Mouse (Mus musculus) liver, embryonic 13.5 days (tissue): Measurements from ENCODE around the gene Rnf141. TPM values are rescaled to one million over a fixed set of nuclear protein-coding genes. Genes with fewer than 3 reads are reported as not detected.

Source experiments
- ATAC-seq: fragments of 200-750 bp; cut with Nextera tagmentation; 2 replicates; pipeline ENCODE4 v1.8.0; 2017; ENCODE audit warnings: low read depth, mild to moderate bottlenecking, moderate number of reproducible peaks, moderate library complexity
- DNase-seq: peaks from one replicate; pipeline ENCODE4 v3.0.0; 2022
- H3K27ac ChIP-seq: fragments of 300-500 bp; sonication (generic); 2 replicates; pipeline ENCODE4 v1.5.1; 2015; ENCODE audit warnings: moderate library complexity, mild to moderate bottlenecking, inconsistent platforms
- H3K27me3 ChIP-seq: fragments of 300-500 bp; sonication (generic); 2 replicates; pipeline ENCODE4 v1.6.1; 2015; ENCODE audit warnings: mild to moderate bottlenecking, inconsistent platforms
- H3K36me3 ChIP-seq: fragments of 300-500 bp; sonication (generic); 2 replicates; pipeline ENCODE4 v1.6.1; 2015; ENCODE audit warnings: mild to moderate bottlenecking, inconsistent platforms
- H3K4me1 ChIP-seq: fragments of 300-500 bp; sonication (generic); replicated peaks from 2 replicates; pipeline ENCODE4 v1.6.1; 2015; ENCODE audit warnings: inconsistent platforms
- H3K4me2 ChIP-seq: fragments of 300-500 bp; sonication (generic); 2 replicates; pipeline ENCODE4 v1.6.1; 2015; ENCODE audit warnings: inconsistent platforms, mild to moderate bottlenecking, moderate library complexity
- H3K4me3 ChIP-seq: fragments of 300-500 bp; sonication (generic); replicated peaks from 2 replicates; pipeline ENCODE4 v1.5.1; 2015; ENCODE audit warnings: mild to moderate bottlenecking, inconsistent platforms
- H3K9ac ChIP-seq: fragments of 300-500 bp; sonication (generic); 2 replicates; pipeline ENCODE4 v1.6.1; 2015; ENCODE audit warnings: mild to moderate bottlenecking, inconsistent platforms
- H3K9me3 ChIP-seq: fragments of 300-500 bp; sonication (generic); replicated peaks from 2 replicates; pipeline ENCODE4 v1.6.1; 2016; ENCODE audit warnings: inconsistent platforms
- WGBS: fragments of 180-500 bp; shearing (Covaris S2); methylation state at CpG from one replicate; pipeline ENCODE4 v1.1.7; 2015; ENCODE audit not compliant: insufficient replicate concordance; 5-methylcytosine and 5-hydroxymethylcytosine counted together
- polyA plus RNA-seq: library from polyadenylated mRNA; unstranded; fragments of >200 nt; fragmentation: Nextera tagmentation; extraction: Ambion mirVana; gene quantifications from 2 replicates; pipeline ENCODE4 v1.2.1, GENCODE M21; 2015

Gene Rnf141
- polyA plus RNA-seq, 1 experiment from 2014 or later = 24.0 TPM

- no peak for DNase-seq
- peaks cover 100% of the 10 kb centered on the region for H3K36me3 ChIP-seq
- WGBS = 86% methylated on average over 2 of the region's 2 CpGs
- no peak overlapping the region for H3K27ac ChIP-seq
- no peak overlapping the region for H3K9ac ChIP-seq
- H3K27me3 ChIP-seq = no peaks in the 10 kb centered on the region
- H3K4me3 ChIP-seq = no peak overlapping the region
- H3K9me3 ChIP-seq = no peaks in the 10 kb centered on the region
- H3K4me1 ChIP-seq = peaks cover 16% of the 10 kb centered on the region
- ATAC-seq = no peak
- H3K4me2 ChIP-seq = no peak overlapping the region
Observed at GRCm38 (mm10) chr7:110792834-110793233, 51.4 kb downstream of the Rnf141 start.

DNA sequence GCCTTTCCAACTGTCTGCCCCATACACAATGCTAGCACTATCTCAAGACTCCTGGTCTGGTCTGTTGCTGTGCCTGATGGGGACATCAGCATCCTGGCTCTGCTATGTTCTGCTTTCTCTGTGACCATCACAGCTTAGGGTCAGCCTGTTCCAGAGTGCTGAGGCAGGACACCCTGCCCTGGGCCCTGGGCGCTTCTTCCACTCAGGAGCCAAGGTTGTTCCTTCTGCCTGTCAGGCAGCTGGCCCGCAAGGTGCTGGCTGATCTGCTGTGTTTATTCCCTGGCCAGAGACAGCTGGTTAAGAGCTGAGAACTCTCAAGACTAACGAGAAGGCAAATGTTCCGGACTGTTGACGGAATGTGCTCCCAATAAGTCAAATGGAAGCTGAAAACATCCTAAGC is 52.1 kb downstream of the Rnf141 start:
- Histone ChIP-seq H3K27ac (no peak overlapping the region), H3K4me3 (no peak overlapping the region), H3K9me3 (no peaks in the 10 kb centered on the region), H3K4me1 (peaks cover 16% of the 10 kb centered on the region), H3K36me3 (peaks cover 100% of the 10 kb centered on the region), H3K4me2 (no peak overlapping the region), H3K9ac (no peak overlapping the region), H3K27me3 (no peaks in the 10 kb centered on the region)
- 88% methylated on average over 5 of the region's 5 CpGs for WGBS
- no peak for DNase-seq
- no peak for ATAC-seq

DNA sequence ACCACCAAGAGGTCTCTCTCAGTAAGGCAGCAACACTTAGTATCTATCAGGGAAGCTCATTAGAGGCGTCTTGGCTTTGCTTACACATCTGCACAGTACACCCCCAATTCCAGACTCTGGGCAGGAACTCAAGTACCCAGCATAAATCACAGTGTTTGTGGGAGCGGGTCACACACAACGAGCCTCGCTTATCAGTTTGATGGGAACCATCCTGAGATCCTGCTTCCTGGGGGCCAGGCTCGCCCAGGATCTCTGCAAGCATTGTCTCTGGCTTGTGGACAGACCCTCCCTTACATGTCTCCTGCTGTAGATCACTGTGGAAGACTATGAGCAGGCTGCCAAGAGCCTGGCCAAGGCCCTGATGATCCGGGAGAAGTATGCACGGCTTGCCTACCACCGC is 53.4 kb downstream of the Rnf141 start:
- H3K36me3 ChIP-seq = peaks cover 99% of the 10 kb centered on the region
- 77% methylated on average over 8 of the region's 8 CpGs for WGBS
- ATAC-seq (no peak), DNase-seq (no peak)
- H3K4me3 ChIP-seq = no peak overlapping the region
- H3K27me3 ChIP-seq = no peaks in the 10 kb centered on the region
- no peak overlapping the region for H3K4me2 ChIP-seq
- H3K4me1 ChIP-seq = peaks cover 12% of the 10 kb centered on the region; the same call in 1 of the 2 replicates
- H3K9me3 ChIP-seq = no peaks in the 10 kb centered on the region
- H3K27ac ChIP-seq = no peak overlapping the region
- no peak overlapping the region for H3K9ac ChIP-seq

- H3K27ac ChIP-seq = no peak overlapping the region
- no peak overlapping the region for H3K9ac ChIP-seq
- ATAC-seq (no peak), DNase-seq (no peak)
- no peak overlapping the region for H3K4me3 ChIP-seq
- no peak overlapping the region for H3K4me2 ChIP-seq
- H3K9me3 ChIP-seq = no peaks in the 10 kb centered on the region
- no peaks in the 10 kb centered on the region for H3K27me3 ChIP-seq
- peaks cover 37% of the 10 kb centered on the region for H3K4me1 ChIP-seq
- H3K36me3 ChIP-seq = peaks cover 94% of the 10 kb centered on the region
- WGBS = 80% methylated on average over 6 of the region's 6 CpGs
Observed at GRCm38 (mm10) chr7:110787310-110787709, 56.9 kb downstream of the Rnf141 start.

DNA sequence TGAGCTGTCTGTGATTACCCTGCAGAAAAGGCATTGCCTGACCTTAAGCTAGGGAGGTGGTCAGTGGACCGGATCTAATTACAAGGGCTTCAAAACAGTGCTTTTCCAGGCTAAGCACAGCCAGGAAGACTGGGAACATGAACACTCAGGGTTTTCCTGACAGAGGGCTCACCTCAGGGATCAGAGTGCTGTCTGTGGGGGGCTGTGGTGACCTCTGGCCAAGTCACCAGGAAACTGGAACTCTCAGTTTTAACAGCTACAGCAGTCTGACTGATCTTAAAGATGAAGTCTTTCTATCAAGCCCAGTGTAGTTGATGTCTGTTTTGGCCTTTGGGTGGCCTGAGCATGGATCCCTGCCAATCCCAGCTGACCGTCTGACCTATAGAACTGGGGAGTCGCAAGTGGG is 58.5 kb downstream of the Rnf141 start:
- no peak for DNase-seq
- no peaks in the 10 kb centered on the region for H3K27me3 ChIP-seq

DNA sequence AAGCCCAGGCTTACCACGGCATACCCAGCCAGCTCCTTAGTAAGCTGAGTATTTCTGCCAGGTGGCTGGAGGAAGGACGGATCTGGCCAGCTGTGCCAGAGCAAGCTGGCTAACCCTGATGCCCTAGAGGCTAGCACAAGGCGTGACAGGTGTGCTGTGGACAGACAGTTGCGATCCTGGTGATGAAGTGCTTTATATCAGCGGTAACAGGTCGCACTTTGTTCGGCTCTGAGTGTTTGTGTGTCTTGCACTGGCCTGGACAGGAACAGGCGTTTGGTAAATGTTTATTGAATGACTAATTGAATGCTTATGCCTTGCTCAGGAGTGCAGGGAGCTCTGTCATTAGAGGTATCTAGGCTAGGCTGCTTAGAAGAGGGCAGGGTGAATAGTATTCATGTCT is 59.3 kb downstream of the Rnf141 start:
- no peak overlapping the region for H3K27ac ChIP-seq

More for the DNA sequence above, 58.5 kb downstream of the Rnf141 start:
- WGBS = 81% methylated on average over 3 of the region's 3 CpGs
- ATAC-seq = no peak
- Histone ChIP-seq H3K9ac (peak overlapping the region; percentile 9; the same call in 1 of the 2 replicates), H3K4me2 (no peak overlapping the region), H3K4me3 (no peak overlapping the region), H3K4me1 (peaks cover 53% of the 10 kb centered on the region), H3K9me3 (no peaks in the 10 kb centered on the region), H3K27ac (no peak overlapping the region; the same call in 1 of the 2 replicates), H3K36me3 (peaks cover 82% of the 10 kb centered on the region)

GRCm38 (mm10) chr7:110782845-110783478 is 61.3 kb downstream of the Rnf141 start:
- peaks cover 76% of the 10 kb centered on the region for H3K4me1 ChIP-seq
- no peaks in the 10 kb centered on the region for H3K27me3 ChIP-seq
- no peak for DNase-seq
- H3K36me3 ChIP-seq = peaks cover 80% of the 10 kb centered on the region
- H3K27ac ChIP-seq = 0 out of 2 replicates have a peak overlapping the region, but pooled peaks have one; percentile 98
- no peak overlapping the region for H3K4me3 ChIP-seq
- peak overlapping the region; percentile 8; the same call in 1 of the 2 replicates for H3K9ac ChIP-seq
- ATAC-seq = no peak
- 79% methylated on average over 10 of the region's 10 CpGs for WGBS
- H3K4me2 ChIP-seq = no peak overlapping the region
- H3K9me3 ChIP-seq = no peaks in the 10 kb centered on the region

More for the DNA sequence above, 59.3 kb downstream of the Rnf141 start:
- Histone ChIP-seq H3K27me3 (no peaks in the 10 kb centered on the region), H3K36me3 (peaks cover 82% of the 10 kb centered on the region), H3K9ac (no peak overlapping the region), H3K4me1 (peaks cover 56% of the 10 kb centered on the region), H3K9me3 (no peaks in the 10 kb centered on the region), H3K4me2 (no peak overlapping the region), H3K4me3 (no peak overlapping the region)
- DNase-seq (no peak), ATAC-seq (no peak)
- WGBS = 83% methylated on average over 8 of the region's 8 CpGs

- ATAC-seq = no peak
- peak overlapping the region; percentile 89; the same call in 1 of the 2 replicates for H3K9ac ChIP-seq
- H3K4me1 ChIP-seq = peaks cover 84% of the 10 kb centered on the region
- no peak for DNase-seq
- 0 out of 2 replicates have a peak overlapping the region, but pooled peaks have one; percentile 36 for H3K4me3 ChIP-seq
- H3K27me3 ChIP-seq = no peaks in the 10 kb centered on the region
- H3K36me3 ChIP-seq = peaks cover 78% of the 10 kb centered on the region
- H3K4me2 ChIP-seq = peak overlapping the region; percentile 75
- peak overlapping the region; percentile 98 for H3K27ac ChIP-seq
- no peaks in the 10 kb centered on the region for H3K9me3 ChIP-seq
- WGBS = 52% methylated on average over 7 of the region's 7 CpGs
Observed at GRCm38 (mm10) chr7:110782135-110782534, 62.1 kb downstream of the Rnf141 start.

- WGBS = 61% methylated on average over 2 of the region's 2 CpGs
- H3K4me2 ChIP-seq = peak overlapping the region; percentile 75
- peak overlapping the region; percentile 36 for H3K4me3 ChIP-seq
- peaks cover 90% of the 10 kb centered on the region for H3K4me1 ChIP-seq
- DNase-seq = peak; percentile 64
- H3K27ac ChIP-seq = peak overlapping the region; percentile 98
- ATAC-seq = peak; percentile 85
- H3K9me3 ChIP-seq = no peaks in the 10 kb centered on the region
- H3K36me3 ChIP-seq = peaks cover 70% of the 10 kb centered on the region
- no peaks in the 10 kb centered on the region for H3K27me3 ChIP-seq
- peak overlapping the region; percentile 89 for H3K9ac ChIP-seq
Observed at GRCm38 (mm10) chr7:110781231-110781711, 63.0 kb downstream of the Rnf141 start.

- ATAC-seq = no peak
- no peak for DNase-seq
- Histone ChIP-seq H3K27me3 (no peaks in the 10 kb centered on the region), H3K9me3 (no peaks in the 10 kb centered on the region), H3K36me3 (peaks cover 62% of the 10 kb centered on the region), H3K4me2 (peak overlapping the region; percentile 75), H3K4me3 (peak overlapping the region; percentile 36; the same call in 1 of the 2 replicates), H3K4me1 (peaks cover 90% of the 10 kb centered on the region), H3K9ac (peak overlapping the region; percentile 89), H3K27ac (peak overlapping the region; percentile 98)
- WGBS = 90% methylated on average over 4 of the region's 4 CpGs
Observed at GRCm38 (mm10) chr7:110780520-110780919, 63.7 kb downstream of the Rnf141 start.

- Histone ChIP-seq H3K9ac (peak overlapping the region; percentile 89), H3K36me3 (peaks cover 55% of the 10 kb centered on the region), H3K9me3 (no peaks in the 10 kb centered on the region), H3K27ac (peak overlapping the region; percentile 98), H3K4me1 (peaks cover 90% of the 10 kb centered on the region), H3K27me3 (no peaks in the 10 kb centered on the region), H3K4me3 (0 out of 2 replicates have a peak overlapping the region, but pooled peaks have one; percentile 2), H3K4me2 (peak overlapping the region; percentile 75)
- ATAC-seq (no peak), DNase-seq (no peak)
- 83% methylated on average over 8 of the region's 8 CpGs for WGBS
Observed at GRCm38 (mm10) chr7:110779605-110780111, 64.6 kb downstream of the Rnf141 start.
